Mouse (Mus musculus) naive thymus-derived CD4-positive, alpha-beta T cell, adult 2 months (primary cell): ENCODE data around the gene Bex4.
"Not testable (repeated sequence)": the region's sequence is repeated elsewhere in the genome, so short reads cannot be mapped to it uniquely, and the experiment has no call there.

ENCODE experiments used
- DNase-seq: peaks from one replicate; pipeline ENCODE4 v3.0.0-alpha.2; 2011; ENCODE audit warnings: low read depth

Gene Bex4

DNA sequence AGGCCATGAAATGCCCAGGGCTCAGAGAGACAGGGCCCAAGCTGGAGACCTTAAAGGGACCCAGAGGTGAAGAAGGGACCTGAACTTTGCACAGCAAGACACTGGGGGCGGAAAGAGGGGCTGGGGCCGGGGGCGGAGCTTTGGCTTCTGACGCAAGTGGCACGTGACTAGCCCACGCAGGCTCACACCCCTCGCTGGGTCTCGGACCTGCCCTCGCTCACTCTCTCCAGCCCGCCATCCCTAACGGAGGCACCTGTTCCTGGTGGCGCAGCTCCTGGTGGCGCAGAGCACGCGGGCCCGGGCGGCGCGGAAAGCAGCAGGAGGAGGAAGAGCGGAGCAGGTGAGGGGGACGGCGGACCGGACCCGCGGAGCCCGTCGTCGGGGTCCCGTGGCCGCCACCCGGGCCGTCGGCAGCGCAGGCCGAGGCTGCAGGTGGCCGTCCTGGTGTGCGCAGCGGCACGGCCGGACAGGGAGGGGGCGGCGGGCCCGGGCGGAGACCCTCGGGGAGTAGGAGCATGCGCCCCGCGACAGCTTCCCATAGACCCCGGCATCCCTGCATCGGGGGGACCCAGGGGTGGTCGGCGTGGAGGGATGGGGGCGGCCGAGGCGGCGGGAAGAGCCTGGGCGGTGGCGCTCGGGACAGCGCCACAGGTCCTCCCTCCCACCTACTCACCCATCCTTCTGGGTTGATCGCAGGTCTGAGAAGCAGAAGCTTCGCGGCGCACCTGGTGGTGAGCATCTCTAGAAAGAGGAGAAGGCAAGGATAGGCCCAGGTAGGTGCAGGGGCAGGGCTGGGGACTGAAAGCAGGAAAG lies at the start of gene Bex4:
TSS of gene Bex4 (plus strand) at position 170 of the 813 bp plus-strand sequence.
- DNase-seq: not testable (repeated sequence)

DNA sequence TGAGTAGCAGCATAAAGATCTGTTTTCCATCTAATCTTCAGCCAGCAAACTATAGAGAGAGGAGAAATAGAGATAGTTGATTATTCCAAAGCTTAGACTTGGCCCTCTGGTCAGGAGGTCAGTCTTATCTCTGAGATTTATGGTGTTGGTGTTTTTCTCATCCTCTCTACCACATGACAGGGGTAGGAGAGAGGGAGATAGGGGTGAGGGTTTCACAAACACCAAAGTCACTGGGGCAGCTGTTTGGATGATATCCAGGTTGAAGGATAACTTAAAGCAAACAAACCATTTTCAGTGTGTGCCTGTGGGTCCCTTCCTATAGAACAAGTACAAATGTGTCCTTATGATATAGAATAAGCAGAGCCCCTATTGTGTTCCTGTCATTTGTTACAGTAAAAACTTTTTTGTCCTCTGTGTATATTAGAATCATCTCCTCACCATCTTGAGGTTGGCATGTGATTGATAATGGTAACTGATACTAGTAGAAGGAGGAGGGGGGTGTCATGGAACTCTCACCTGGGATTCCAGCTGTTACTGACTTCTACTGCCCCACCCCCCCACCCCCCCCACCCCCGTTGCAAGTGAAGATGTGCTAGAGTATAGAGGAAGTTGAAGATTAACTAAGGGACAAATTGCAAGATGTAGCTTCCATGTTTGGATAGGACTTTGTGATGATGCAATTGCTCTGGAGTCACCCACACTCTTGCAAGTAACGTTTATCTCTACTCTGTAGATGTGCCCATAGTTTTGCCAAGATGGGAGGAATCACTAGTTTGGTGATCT lies 46.1 kb upstream of the Bex4 start:
- no peak for DNase-seq

GRCm38 (mm10) chrX:136094421-136094820 lies 44.4 kb upstream of the Bex4 start:
- no peak for DNase-seq

DNA sequence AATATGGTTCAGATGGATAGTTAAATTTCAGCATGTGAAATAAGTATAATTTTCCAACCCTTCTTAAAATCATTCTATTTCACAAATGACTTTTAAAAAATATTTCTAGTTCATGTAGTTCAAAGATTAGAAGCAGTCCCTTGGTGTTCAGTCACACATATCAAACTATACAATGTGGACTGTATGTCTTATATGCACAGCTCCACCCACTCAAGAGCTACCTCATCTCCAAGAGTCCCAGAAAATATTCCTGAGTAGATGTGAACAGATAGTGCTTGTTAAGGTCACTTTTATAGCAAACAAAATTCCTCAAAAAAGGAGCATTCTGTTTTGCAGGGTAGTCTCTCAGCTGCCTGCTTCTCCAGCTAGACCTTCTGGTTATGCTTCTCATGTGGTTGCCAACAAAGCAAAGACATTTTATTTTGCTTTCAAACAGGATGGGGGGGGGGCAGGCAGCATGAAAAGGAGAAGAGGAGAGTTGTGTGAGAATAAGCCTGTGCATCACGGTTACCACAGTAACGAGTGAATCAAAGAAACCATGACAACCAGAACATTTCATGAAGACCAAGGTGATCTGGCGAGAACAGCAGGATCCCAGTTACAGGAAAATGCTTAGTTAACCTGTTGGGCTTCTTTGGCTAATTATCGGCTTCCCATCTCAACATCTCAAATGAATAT lies 34.6 kb upstream of the Bex4 start:
- peak; percentile 1 for DNase-seq

GRCm38 (mm10) chrX:136104724-136105088 lies 34.1 kb upstream of the Bex4 start:
- no peak for DNase-seq

GRCm38 (mm10) chrX:136107942-136108341 lies 30.9 kb upstream of the Bex4 start:
- DNase-seq: peak; percentile 2

GRCm38 (mm10) chrX:136115015-136115414 lies 23.8 kb upstream of the Bex4 start:
- DNase-seq: no peak

GRCm38 (mm10) chrX:136115419-136115961 lies 23.3 kb upstream of the Bex4 start:
- DNase-seq: no peak

DNA sequence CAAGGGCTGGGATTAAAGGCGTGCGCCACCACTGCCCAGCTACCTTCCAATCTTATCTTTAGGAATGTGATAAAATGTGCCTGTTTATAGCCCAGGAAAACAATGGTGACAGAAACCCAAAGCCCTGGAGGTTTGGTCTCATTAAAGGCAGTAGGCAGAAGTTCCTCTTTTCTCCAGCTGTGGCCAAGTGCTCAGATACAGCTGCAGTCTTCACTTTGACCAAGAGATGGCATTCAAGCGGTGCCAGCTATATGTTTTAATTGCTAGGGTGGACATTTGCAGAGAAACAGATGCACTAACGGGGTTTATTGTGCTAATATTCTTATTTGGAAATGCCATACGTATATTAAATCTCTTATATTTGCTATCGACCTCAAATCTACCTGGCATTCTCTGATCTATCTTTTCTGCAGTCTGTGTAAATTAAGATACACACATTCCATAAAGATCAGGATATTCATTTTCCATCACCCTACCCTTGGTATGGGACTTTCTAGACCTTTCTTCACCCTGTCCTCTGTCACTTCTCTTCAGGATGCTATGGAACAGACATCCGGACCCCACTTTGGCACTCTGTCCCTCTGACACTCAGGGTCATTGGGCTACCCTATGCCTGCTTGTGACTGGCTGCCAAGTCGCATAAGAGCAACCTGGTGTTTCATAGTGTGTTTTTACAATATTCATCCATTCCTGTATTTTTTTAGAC lies 11.6 kb upstream of the Bex4 start:
- DNase-seq: no peak

- DNase-seq: peak; percentile 23
Observed at GRCm38 (mm10) chrX:136127744-136128064, 11.1 kb upstream of the Bex4 start.

DNA sequence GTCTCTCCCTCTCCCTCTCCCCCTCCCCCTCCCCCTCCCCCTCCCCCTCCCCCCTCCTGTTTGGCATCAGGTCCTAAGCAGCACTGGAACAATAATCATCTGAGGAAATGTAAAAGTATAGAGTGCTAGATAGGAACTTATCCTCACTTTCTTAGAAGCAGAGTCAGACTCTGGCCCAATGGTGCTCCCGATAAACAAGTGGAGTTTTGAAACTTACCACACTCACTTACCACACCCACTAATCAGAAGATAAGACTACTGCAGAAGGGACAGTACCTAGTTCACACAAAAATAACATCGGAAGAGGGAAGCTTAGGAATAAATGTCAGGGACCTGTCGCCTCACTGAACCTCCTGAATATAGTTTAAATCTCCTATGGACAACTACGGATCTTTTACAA lies 3.2 kb upstream of the Bex4 start:
- DNase-seq: no peak

DNA sequence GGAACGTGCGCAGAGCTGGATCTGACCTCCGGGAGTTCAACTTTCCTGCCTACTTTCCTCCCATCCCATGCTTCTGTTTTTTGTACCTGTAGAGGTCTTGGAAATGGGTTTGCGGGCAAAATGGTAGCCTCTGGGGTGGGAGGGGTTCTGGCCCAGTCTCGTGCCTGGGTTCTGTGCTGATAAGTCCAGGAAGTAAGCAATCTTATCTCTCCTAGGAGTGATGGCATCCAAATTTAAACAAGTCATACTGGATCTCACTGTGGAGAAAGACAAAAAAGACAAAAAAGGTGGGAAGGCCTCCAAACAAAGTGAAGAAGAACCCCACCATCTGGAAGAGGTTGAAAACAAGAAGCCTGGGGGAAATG lies 826 bp downstream of the Bex4 start:
- not testable (repeated sequence) for DNase-seq

DNA sequence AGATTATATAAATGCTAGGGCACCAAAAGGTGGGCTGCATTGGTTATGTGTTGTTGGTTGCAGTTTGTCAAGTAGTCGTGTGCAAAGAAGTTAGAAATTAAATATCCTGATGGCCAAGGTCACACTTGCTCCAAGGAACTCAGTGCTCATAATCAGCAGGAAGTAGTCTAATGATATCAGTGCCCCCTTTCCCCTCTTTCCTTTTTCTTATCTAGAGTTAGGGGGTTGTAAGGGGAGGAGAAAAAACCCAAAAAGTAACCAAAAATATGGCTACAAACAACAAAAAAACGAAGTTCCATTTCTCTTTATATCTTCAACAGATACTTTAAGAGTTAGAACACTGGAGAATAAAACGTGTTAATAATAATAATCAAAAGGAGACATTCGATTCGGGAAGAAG lies 2.6 kb downstream of the Bex4 start:
- no peak for DNase-seq

DNA sequence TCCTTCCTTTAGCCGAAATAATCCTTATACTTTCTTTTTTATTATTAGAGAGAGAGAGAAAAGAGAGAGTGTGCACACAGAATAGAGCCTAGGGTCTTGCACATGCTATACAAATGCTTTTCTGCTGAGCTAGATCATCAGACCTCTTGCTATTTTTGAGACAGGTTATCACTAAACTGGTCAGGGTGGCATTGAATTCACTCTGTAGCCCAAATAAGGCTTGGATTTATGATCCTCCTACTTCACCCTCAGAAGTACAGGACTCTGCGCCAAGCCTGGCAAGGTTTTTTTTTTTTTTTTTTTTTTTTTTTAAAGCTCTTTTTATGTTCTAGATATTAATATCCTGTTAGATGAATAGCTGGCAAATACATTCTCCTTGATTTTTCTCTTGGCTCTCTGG lies 4.9 kb downstream of the Bex4 start:
- DNase-seq: no peak

DNA sequence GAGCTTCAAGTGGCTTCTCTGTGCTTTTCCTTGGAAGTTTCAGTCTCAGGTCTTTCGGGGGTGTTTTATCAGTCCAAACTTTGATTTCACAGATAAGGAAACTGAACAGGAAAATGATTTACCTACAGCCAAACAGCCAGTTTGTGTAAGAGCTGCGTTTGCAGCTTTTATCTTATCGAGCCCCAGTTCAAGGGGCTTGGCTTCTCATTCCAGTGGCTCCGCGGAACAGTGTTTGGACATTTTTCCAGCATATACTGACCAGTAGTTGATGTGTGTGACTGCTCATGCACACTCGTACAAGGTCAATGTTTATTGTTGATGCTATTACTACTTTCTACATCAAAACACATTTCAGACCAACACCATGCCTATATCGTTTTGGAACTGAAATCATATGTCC lies 5.4 kb downstream of the Bex4 start:
- DNase-seq: no peak

DNA sequence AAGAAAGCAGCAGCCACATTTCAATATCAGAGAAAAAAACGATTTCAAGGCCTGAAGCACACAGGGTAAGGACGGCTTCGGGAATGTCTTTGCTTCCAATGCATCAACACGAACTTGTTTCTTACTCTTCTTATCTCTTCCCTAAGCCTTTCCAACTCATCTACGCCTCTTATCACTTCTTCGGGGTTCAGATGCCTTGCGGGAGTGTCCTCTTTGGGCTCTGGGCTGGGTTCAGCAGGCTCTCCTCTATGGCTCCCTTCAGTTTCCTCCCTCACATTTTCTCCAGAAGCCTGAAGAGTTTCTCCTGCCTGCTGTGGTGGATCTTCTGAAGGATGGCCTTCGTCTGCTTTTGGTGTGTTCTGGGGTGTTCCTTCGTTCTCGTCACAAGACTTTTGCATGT lies 31.8 kb downstream of the Bex4 start:
- no peak for DNase-seq

DNA sequence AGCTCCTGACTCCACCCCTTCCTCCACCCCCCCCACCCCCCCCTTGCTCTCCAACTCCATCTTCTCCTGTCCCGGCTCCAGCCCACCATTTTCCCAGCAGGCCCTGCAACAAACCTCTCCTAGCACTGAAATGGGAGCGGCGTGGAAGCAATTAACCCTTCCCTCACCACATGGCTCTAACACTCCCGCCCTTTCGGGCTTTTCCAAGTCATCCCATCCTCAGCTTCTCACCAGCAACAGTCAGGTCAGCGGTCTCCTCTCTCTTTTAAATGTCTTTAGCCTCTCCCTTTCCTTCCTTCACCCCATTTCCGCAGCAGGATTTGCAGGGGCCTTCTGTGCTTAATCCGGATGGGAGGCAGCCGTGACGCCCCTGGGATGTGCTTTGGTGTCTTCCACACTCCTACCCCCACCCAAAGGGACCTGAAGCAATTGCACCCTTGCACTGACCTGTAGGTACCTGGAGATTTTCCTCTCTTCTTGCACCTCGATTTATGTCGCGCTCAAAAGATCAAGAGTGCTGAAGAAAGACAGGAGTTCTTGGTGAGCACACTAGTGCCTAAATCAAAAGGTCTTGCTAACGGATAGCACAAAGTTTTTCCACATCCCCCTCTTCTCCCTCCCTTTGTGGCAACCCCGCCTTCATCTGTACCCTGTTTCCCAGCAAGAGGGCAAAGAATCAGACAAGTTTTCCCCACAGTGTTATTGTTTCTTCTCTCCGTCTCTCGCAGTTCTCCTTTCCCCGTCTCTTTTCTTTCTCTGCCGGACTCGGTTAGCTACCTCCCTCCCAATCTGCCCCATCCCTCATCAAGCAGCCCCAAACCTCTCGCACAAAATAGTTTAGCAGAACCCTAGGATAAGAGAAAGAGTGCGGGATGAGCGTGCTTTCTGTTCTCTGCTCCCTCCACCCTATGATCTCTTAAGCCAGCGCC lies 32.7 kb downstream of the Bex4 start:
- no peak for DNase-seq

GRCm38 (mm10) chrX:136172118-136172551 lies 33.3 kb downstream of the Bex4 start, which contains the start of gene Tceal8:
Gene Tceal8 (minus strand): TSS chrX:136172342.
- peak; percentile 1 for DNase-seq

DNA sequence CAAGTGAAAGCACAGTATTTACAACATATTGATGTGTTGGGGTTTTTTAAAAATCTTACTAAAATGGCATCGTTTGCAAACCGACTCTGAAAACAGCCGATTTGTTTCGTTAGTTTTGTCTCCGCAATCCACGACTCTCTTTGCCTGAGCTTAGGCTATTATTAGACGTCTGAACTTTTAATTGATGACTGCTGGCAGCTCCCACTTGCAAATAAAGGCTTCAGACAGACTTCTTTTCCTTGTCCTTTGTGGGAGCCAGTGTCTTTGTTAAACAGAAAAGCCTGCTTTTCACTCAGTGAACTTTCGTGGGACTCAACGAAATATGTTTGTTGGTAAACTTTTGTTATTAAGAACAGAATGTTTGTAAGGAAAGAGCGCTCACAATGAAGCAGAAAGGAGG lies 34.0 kb downstream of the Bex4 start:
- no peak for DNase-seq

GRCm38 (mm10) chrX:136180897-136181553 lies 42.2 kb downstream of the Bex4 start:
- no peak for DNase-seq
